Mouse (Mus musculus) erythroblast, adult 5-6 weeks (primary cell): ENCODE data around the gene Suv39h1. TPM values are rescaled to one million over a fixed set of nuclear protein-coding genes. Genes with fewer than 3 reads are reported as not detected.
"Not testable (repeated sequence)": the region's sequence is repeated elsewhere in the genome, so short reads cannot be mapped to it uniquely, and the experiment has no call there.

Experiments
- ATAC-seq: replicated peaks from 2 replicates; pipeline ENCODE4 v1.8.0; 2016; ENCODE audit warnings: moderate number of reproducible peaks, mild to moderate bottlenecking, moderate TSS enrichment, inconsistent platforms; ENCODE audit not compliant: poor library complexity, low FRiP score, severe bottlenecking
- total RNA-seq, 2 experiments: library from RNA; stranded (forward) in 1 of 2; stranded (reverse) in 1 of 2; fragments of 150-400 nt in 1 of 2; fragments of 200-764, 138-1000 nt in 1 of 2; gene quantifications; 2 replicates each; pipeline versions ENCODE4 v1.2.3 to v1.2.4; 2015 to 2017; ENCODE audit warnings: low replicate concordance in 2 of 2

The Suv39h1 gene
- total RNA-seq, 2 experiments from 2014 or later: 13.1 to 25.7 TPM

DNA sequence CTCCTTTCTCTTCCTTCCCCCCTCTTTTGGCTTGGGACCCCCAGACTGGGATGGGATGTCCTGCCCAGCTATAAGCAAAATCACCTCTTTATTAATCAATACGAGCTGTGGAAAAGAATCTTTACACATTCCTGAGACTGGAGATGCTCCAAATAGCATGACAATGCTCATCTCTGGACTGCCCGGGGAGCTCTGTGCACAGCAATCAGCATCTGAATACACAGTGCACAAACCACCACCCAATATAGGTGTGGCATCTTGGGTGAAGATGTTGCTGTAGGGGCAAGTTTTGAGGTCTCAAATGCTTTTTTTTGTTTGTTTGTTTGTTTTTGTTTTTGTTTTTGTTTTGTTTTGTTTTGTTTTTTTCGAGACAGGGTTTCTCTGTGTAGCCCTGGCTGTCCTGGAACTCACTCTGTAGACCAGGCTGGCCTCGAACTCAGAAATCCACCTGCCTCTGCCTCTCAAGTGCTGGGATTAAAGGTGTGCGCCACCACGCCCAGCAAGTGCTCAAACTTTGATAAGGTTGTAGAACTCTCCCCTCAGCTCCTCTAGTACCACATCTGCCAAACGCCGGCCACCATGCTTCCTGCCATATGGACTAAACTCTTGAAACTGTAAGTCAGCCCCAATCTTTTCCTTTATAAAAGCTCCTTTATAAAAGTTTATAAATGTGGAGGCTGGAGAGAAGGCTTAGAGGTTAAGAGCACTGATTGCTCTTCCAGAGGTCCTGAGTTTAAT, 23.3 kb downstream of the Suv39h1 start:
- ATAC-seq: not testable (repeated sequence)

DNA sequence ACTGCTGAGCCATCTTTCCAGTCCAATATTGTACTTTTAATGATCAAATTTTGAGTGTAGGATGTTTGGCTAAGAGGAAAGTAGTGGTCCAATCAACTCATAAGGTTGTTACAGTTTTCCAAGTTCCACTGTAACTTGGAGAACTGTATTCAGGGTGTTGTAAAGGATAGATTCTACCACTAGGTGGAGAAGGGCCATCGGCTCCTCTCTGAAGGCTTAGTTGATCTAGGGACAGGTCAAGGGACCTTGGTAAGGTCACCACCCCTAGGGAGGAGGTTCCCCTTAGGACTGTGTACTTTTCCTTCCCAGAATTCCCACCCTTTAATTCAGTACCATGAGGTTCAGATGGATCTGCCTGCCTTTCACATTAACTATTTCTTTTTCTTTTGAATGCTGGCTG, 41.6 kb downstream of the Suv39h1 start:
- no peak; the same call in 1 of the 2 replicates for ATAC-seq

DNA sequence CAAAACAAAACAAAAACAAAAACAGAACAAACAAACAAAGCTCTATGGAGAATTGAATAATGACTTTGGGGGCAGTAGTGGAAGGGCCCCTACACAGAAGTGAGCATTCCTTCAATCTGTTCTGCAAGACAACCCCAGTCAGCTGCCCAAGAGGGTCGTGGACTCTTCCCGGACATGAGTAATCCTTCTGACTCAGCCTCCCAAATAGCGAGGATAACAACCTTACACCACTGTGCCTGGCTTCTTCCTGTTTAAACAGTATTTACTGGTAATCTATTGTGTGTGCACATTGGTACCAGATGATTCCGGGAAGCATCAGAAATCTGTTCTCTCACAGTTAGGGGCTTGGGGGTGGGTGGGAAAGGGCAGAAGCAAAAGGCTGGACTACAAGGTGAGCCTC, 47.7 kb downstream of the Suv39h1 start:
- ATAC-seq: no peak

DNA sequence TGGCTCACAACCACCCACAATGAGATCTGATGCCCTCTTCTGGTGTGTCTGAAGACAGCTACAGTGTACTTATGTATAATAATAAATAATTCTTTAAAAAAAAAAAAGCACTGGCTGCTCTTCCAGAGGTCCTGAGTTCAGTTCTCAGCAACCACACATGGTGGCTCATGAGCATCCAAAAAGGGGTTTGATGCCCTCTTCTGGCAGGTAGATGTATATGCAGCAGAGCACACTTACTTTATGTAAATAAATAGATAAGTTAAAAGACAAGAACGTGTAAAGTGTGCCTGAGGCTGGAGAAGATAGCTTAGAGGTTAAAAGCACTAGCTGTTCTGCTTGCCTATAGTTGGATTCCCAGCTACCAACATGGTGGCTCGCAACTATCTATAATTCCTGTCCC, 49.8 kb downstream of the Suv39h1 start:
- no peak for ATAC-seq

DNA sequence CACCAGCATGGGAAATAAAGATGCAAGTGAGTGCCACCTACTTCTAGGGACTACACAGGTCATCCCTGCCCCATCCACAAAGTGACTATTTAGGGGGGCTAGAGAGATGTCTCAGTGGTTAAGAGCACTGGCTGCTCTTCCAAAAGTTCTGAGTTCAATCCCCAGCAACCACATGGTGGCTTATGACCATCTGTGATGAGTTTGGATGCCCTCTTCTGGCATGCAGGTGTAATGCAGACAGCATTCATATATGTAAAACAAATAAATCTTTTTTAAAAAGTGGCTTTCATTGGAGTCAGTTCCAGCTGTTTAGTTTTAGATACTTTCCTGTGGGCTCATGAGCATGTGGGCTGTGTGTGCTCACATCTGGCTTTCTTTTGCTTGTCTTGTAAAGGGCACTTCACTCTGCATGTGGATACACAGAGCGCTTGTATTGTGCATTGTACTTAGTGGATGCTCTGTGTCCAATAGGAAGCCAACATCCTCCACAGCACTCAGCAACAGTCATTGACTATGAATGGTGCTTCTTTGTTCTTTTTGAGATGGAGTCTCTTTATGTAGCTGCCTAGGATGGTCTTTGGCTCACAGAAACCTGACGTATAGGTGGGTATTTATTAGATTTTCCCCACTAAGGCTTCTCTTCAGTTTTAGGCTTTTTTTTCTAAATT, 54.3 kb downstream of the Suv39h1 start:
- no peak for ATAC-seq

DNA sequence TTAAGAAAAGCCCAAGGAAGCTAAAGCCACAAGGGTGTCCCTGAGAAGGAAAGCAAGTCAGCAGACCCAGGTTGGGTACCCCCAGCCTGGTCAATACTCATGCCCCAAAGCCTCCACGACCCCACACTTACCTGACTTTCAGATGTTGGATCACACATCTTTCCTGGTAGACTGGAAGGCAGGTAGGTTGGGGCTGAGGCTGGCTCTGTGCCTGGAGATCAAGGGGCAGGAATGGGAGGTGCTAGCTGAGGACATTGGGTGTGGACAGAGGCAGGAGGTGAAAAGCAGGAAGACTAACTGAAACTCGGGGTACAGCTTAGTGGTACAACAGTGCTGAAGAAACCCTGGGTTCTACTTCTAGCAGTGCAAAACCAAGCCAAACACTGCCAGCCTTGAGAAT, 56.3 kb downstream of the Suv39h1 start, which contains the start of gene Glod5:
Glod5 (minus strand) TSS at position 207 of the 400 bp plus-strand sequence.
- ATAC-seq: no peak

DNA sequence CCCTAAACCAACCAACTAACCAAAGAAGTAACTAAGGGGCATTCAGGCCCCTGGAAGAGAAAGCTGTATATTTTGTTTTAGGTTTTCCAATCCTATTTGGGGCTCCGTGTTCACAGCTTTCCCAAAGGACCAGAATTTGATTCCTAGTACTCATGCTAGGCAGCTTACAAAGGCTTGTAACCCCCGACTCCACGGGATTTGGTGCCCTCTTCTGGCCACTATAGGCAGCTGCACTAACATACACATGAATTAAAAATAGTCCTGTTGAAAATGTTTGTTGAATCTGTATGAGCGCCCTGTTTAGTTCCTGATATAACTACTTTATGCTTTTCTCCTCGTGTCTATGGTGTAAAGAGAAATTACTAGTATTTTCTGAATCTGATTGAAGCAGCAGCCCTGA, 57.4 kb downstream of the Suv39h1 start:
- peak; percentile 87 for ATAC-seq

DNA sequence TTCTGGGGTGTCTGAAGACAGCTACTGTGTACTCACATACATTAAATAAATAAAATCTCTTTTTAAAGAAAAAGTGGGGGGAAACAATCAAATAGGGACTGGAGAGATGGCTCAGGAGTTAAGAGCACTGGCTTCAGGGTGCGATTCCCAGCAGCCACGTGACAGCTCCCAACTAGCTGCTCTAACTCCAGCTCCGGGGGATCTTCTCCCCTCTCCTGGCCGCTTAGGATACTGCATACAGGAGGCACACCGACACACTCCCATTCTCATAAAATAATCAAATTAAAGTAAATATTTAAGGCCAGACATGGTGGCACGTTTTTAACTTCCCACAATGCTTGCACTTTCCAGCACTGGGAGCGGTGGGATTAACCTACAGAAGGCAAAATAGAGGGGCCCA, 58.9 kb downstream of the Suv39h1 start:
- ATAC-seq: peak; percentile 77

DNA sequence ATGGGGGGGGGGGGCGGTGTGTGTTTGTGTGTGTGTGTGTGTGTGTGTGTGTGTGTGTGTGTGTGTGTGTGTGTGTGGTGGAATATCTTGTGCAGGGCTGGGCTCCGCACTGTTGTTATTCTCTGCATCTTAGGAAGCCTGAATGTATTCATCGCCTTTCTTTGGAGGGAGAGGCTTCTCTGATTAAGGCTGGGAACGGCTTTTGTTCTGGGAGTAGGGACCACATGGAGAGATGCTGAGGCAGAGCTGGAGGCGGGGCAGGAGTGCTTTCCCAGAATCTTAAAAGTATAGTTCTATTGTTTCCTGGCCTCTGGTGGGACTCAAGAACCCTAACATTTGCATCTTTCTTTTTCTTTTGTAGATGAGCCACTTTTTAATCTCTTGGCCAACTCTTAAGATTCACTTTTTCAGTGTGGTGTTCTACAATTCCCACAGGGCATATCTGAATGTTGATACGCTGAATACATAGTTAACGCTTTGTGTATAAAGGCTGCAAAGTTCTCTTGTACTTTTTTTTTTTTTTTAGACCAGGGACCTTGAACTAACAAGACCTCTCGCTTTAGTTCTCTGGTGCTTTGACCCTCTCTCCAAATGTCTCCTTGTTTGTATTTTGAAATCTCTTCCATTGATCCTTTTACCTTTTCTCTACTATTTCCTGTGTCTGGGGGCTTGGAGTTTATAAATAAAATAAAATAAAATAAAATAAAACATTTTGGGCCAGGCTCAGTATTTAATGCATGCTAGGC, 60.8 kb downstream of the Suv39h1 start:
- ATAC-seq: no peak

DNA sequence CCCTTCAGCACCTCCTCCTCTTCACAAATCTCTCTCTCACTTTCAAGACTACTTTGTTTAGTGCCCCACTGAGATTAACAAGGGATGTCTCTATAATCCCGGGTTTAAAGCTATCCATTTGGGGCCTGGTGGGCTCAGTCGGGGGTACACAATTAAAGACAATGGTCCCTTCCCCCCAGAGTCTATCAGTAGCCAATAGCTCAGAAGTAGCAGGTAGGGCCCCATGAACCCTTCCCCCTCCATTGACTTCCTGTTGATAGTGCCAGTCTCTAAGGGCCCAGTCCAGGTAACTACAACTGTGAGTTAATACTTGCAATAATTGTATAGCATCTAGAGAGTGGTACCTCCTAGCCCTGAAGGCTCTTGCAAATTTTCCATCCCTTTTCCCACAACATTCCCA, 61.4 kb downstream of the Suv39h1 start:
- no peak for ATAC-seq

Other genes starting within 250 kb of the Suv39h1 start
- 399 and 555 TPM in 2 replicates for gene Otud5, start 233.4 kb downstream of the Suv39h1 start, total RNA-seq (2015; ENCODE audit: low replicate concordance)
- 691 and 1,009 TPM in 2 replicates for gene Otud5, start 233.4 kb downstream of the Suv39h1 start, total RNA-seq (2017; ENCODE audit: low replicate concordance)
- gene Pim2, start 196.5 kb downstream of the Suv39h1 start, total RNA-seq (2015; ENCODE audit: low replicate concordance): 41.9 and 42.8 TPM in 2 replicates
- 30.4 and 31.3 TPM in 2 replicates for gene Pim2, start 196.5 kb downstream of the Suv39h1 start, total RNA-seq (2017; ENCODE audit: low replicate concordance)
- gene Slc35a2, start 190.7 kb downstream of the Suv39h1 start, total RNA-seq (2015; ENCODE audit: low replicate concordance): 1.5 and 3.1 TPM in 2 replicates
- gene Slc35a2, start 190.7 kb downstream of the Suv39h1 start, total RNA-seq (2017; ENCODE audit: low replicate concordance): 10.0 and 10.9 TPM in 2 replicates
- gene Pqbp1, start 175.5 kb downstream of the Suv39h1 start, total RNA-seq (2015; ENCODE audit: low replicate concordance): 7.3 and 8.4 TPM in 2 replicates
- gene Pqbp1, start 175.5 kb downstream of the Suv39h1 start, total RNA-seq (2017; ENCODE audit: low replicate concordance): 39.3 and 41.1 TPM in 2 replicates
- gene Timm17b, start 175.4 kb downstream of the Suv39h1 start, total RNA-seq (2015; ENCODE audit: low replicate concordance): 20.2 and 52.2 TPM in 2 replicates
- 8.9 and 33.2 TPM in 2 replicates for gene Timm17b, start 175.4 kb downstream of the Suv39h1 start, total RNA-seq (2017; ENCODE audit: low replicate concordance)
- not detected in 2 replicates for gene Gm10491, start 166.9 kb downstream of the Suv39h1 start, total RNA-seq (2015; ENCODE audit: low replicate concordance)
- not detected in 2 replicates for gene Gm10491, start 166.9 kb downstream of the Suv39h1 start, total RNA-seq (2017; ENCODE audit: low replicate concordance)
- gene Gm10490, start 165.2 kb downstream of the Suv39h1 start, total RNA-seq (2015; ENCODE audit: low replicate concordance): not detected in 2 replicates
- gene Gm10490, start 165.2 kb downstream of the Suv39h1 start, total RNA-seq (2017; ENCODE audit: low replicate concordance): not detected in 2 replicates
- gene Pcsk1n, start 154.9 kb downstream of the Suv39h1 start, total RNA-seq (2015; ENCODE audit: low replicate concordance): not detected in 2 replicates
- not detected in 2 replicates for gene Pcsk1n, start 154.9 kb downstream of the Suv39h1 start, total RNA-seq (2017; ENCODE audit: low replicate concordance)
- not detected in 2 replicates for gene Eras, start 146.2 kb downstream of the Suv39h1 start, total RNA-seq (2015; ENCODE audit: low replicate concordance)
- not detected in 2 replicates for gene Eras, start 146.2 kb downstream of the Suv39h1 start, total RNA-seq (2017; ENCODE audit: low replicate concordance)
- 5.0 and 9.0 TPM in 2 replicates for gene Hdac6, start 126.9 kb downstream of the Suv39h1 start, total RNA-seq (2015; ENCODE audit: low replicate concordance)
- 2.4 and 6.8 TPM in 2 replicates for gene Hdac6, start 126.9 kb downstream of the Suv39h1 start, total RNA-seq (2017; ENCODE audit: low replicate concordance)
- 45.1 and 78.6 TPM in 2 replicates for gene Gata1, start 96.7 kb downstream of the Suv39h1 start, total RNA-seq (2015; ENCODE audit: low replicate concordance)
- gene Gata1, start 96.7 kb downstream of the Suv39h1 start, total RNA-seq (2017; ENCODE audit: low replicate concordance): 29.3 and 49.9 TPM in 2 replicates
- not detected in 2 replicates for gene Glod5, start 56.3 kb downstream of the Suv39h1 start, total RNA-seq (2015; ENCODE audit: low replicate concordance)
- not detected in 2 replicates for gene Glod5, start 56.3 kb downstream of the Suv39h1 start, total RNA-seq (2017; ENCODE audit: low replicate concordance)
- gene Was, start 15.7 kb upstream of the Suv39h1 start, total RNA-seq (2015; ENCODE audit: low replicate concordance): 24.4 and 27.2 TPM in 2 replicates
- 19.1 and 27.3 TPM in 2 replicates for gene Was, start 15.7 kb upstream of the Suv39h1 start, total RNA-seq (2017; ENCODE audit: low replicate concordance)
- 3.1 and 7.7 TPM in 2 replicates for gene Wdr13, start 58.1 kb upstream of the Suv39h1 start, total RNA-seq (2015; ENCODE audit: low replicate concordance)
- gene Wdr13, start 58.1 kb upstream of the Suv39h1 start, total RNA-seq (2017; ENCODE audit: low replicate concordance): 7.9 and 15.5 TPM in 2 replicates
- gene Rbm3, start 71.1 kb upstream of the Suv39h1 start, total RNA-seq (2015; ENCODE audit: low replicate concordance): 309 and 358 TPM in 2 replicates
- gene Rbm3, start 71.1 kb upstream of the Suv39h1 start, total RNA-seq (2017; ENCODE audit: low replicate concordance): 298 and 314 TPM in 2 replicates
- 1.7 and 4.2 TPM in 2 replicates for gene Tbc1d25, start 101.4 kb upstream of the Suv39h1 start, total RNA-seq (2015; ENCODE audit: low replicate concordance)
- 0.56 and 1.1 TPM in 2 replicates for gene Tbc1d25, start 101.4 kb upstream of the Suv39h1 start, total RNA-seq (2017; ENCODE audit: low replicate concordance)
- gene Ebp, start 118.8 kb upstream of the Suv39h1 start, total RNA-seq (2015; ENCODE audit: low replicate concordance): 6.1 and 22.2 TPM in 2 replicates
- gene Ebp, start 118.8 kb upstream of the Suv39h1 start, total RNA-seq (2017; ENCODE audit: low replicate concordance): 4.0 and 13.0 TPM in 2 replicates
- 0.42 TPM in 1 of 2 replicates, not detected in the other for gene Porcn, start 131.8 kb upstream of the Suv39h1 start, total RNA-seq (2015; ENCODE audit: low replicate concordance)
- gene Porcn, start 131.8 kb upstream of the Suv39h1 start, total RNA-seq (2017; ENCODE audit: low replicate concordance): not detected in 2 replicates
- 3.3 and 7.1 TPM in 2 replicates for gene Ftsj1, start 177.6 kb upstream of the Suv39h1 start, total RNA-seq (2015; ENCODE audit: low replicate concordance)
- 12.3 and 14.4 TPM in 2 replicates for gene Ftsj1, start 177.6 kb upstream of the Suv39h1 start, total RNA-seq (2017; ENCODE audit: low replicate concordance)
- gene Slc38a5, start 196.4 kb upstream of the Suv39h1 start, total RNA-seq (2015; ENCODE audit: low replicate concordance): 72.6 and 83.8 TPM in 2 replicates
- gene Slc38a5, start 196.4 kb upstream of the Suv39h1 start, total RNA-seq (2017; ENCODE audit: low replicate concordance): 74.3 and 75.3 TPM in 2 replicates